Mouse (Mus musculus) forebrain, postnatal 0 days (tissue): Measurements from ENCODE around the gene Krtap13-1. TPM values are rescaled to one million over a fixed set of nuclear protein-coding genes. Genes with fewer than 3 reads are reported as not detected.
A peak's percentile ranks its signal among the peaks of the same experiment; 100 is the strongest.

Experiments
- ATAC-seq: fragments of 200-750 bp; cut with Nextera tagmentation; 2 replicates; pipeline ENCODE4 v1.8.0; 2017; ENCODE audit warnings: mild to moderate bottlenecking, moderate library complexity
- DNase-seq: peaks from one replicate; pipeline ENCODE4 v3.0.0-alpha.2; 2015
- H3K27ac ChIP-seq: fragments of 300-500 bp; sonication (generic); 2 replicates; pipeline ENCODE4 v1.5.1; 2014; ENCODE audit warnings: low read depth, mild to moderate bottlenecking, antibody characterized with exemption, low read length, moderate library complexity, mixed read lengths
- H3K27me3 ChIP-seq: fragments of 300-500 bp; sonication (generic); 2 replicates; pipeline ENCODE4 v1.6.1; 2014; ENCODE audit warnings: mild to moderate bottlenecking, low read length, mixed read lengths; ENCODE audit not compliant: insufficient read depth
- H3K36me3 ChIP-seq: fragments of 300-500 bp; sonication (generic); 2 replicates; pipeline ENCODE4 v1.6.1; 2014; ENCODE audit warnings: mild to moderate bottlenecking, moderate library complexity; ENCODE audit not compliant: insufficient read depth
- H3K4me1 ChIP-seq: fragments of 300-500 bp; sonication (generic); 2 replicates; pipeline ENCODE4 v1.6.1; 2014; ENCODE audit warnings: antibody characterized with exemption; ENCODE audit not compliant: insufficient read depth
- H3K4me2 ChIP-seq: fragments of 300-500 bp; sonication (generic); 2 replicates; pipeline ENCODE4 v1.6.1; 2014; ENCODE audit warnings: low read depth, mild to moderate bottlenecking, moderate library complexity
- H3K4me3 ChIP-seq: fragments of 300-500 bp; sonication (generic); 2 replicates; pipeline ENCODE4 v1.5.1; 2014; ENCODE audit warnings: low read depth, low read length, mixed read lengths
- H3K9ac ChIP-seq: fragments of 300-500 bp; sonication (generic); 2 replicates; pipeline ENCODE4 v1.6.1; 2014; ENCODE audit warnings: mild to moderate bottlenecking
- H3K9me3 ChIP-seq: fragments of 300-500 bp; sonication (generic); 2 replicates; pipeline ENCODE4 v1.6.1; 2016; ENCODE audit warnings: low read length
- CTCF ChIP-seq: sonication (generic); IDR thresholded peaks from 2 replicates; pipeline ENCODE4 v1.5.1; 2016; ENCODE audit warnings: antibody characterized with exemption, control low read depth, low read depth
- WGBS: fragments of 180-500 bp; shearing (Covaris S2); extraction: QIAGEN DNeasy Blood & Tissue Kit; methylation state at CpG from one replicate; pipeline ENCODE4 v1.1.7; 2014; 5-methylcytosine and 5-hydroxymethylcytosine counted together
- polyA plus RNA-seq: library from polyadenylated mRNA; unstranded; fragments of >200 nt; fragmentation: Nextera tagmentation; extraction: Ambion mirVana; gene quantifications from 2 replicates; pipeline ENCODE4 v1.2.1, GENCODE M21; 2015
- total RNA-seq: library from RNA; depleted of rRNA; stranded (reverse); fragments of >200 nt; gene quantifications from 2 replicates; pipeline ENCODE4 v1.2.3, GENCODE M21; 2014; rRNA removed

Krtap13-1 gene
- total RNA-seq, result not detected in 2 replicates
- not detected in 2 replicates for polyA plus RNA-seq

DNA sequence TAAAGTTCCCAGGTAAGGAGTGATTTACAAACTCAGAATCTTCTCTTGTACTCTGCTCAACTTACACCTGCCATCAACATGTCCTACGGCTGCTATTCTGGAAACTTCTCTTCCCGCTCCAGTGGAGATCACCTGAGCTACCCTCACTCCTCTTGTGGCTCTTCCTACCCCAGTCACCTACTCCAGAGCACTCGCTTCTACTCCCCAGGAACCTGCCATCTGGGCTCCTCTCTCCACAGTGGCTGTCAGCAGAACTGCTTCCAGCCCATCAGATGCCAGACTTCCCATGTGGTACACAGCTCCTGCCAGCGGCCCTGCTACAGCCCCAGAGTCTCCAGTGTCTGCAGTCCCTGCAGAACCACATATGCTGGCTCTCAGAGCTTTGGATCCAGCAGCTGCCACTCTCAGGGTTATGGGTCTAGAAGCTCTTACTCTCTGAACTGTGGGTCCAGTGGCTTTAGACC lies at the start of gene Krtap13-1:
Gene Krtap13-1, plus strand, starts transcription at position 51 of the 464 bp plus-strand sequence.
- Histone ChIP-seq H3K4me2 (no peak within 1 kb of the TSS), H3K36me3 (no peaks in the 10 kb centered on the region), H3K9ac (no peak within 1 kb of the TSS), H3K9me3 (no peaks in the 10 kb centered on the region), H3K27ac (no peak within 1 kb of the TSS), H3K4me3 (no peak within 1 kb of the TSS), H3K27me3 (no peaks in the 10 kb centered on the region), H3K4me1 (no peaks in the 10 kb centered on the region)
- DNase-seq (peak; percentile 37), ATAC-seq (peak; percentile 56; the same call in 1 of the 2 replicates)
- no peak for TF ChIP-seq CTCF
- 78% methylated on average over 4 of the region's 4 CpGs for WGBS

DNA sequence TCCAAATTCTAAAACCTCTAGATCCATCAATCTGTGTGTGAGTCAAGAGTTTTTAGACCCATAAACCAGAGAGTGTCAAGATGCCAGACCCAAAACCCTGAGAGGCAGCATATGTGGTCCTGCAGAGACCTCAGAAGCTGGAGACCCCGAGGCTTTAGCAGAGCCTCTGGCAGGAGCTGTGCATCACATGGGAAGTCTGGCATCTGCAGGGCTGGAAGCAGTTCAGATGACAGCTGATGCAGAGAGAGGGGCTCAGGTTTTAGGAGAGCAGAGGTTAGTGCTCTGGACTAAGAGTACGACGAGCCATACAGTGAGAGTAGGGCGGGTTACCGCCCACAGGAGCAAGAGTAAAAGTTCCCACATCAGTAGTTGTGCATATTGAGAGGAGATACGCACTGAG lies 49.6 kb upstream of the Krtap13-1 start:
- no peaks in the 10 kb centered on the region for H3K36me3 ChIP-seq
- WGBS, result 84% methylated on average over 6 of the region's 6 CpGs
- H3K9me3 ChIP-seq, result no peaks in the 10 kb centered on the region
- H3K27ac ChIP-seq, result no peak overlapping the region
- DNase-seq (no peak), ATAC-seq (no peak)
- no peak overlapping the region for H3K4me2 ChIP-seq
- TF ChIP-seq CTCF, result no peak
- no peaks in the 10 kb centered on the region for H3K4me1 ChIP-seq
- H3K4me3 ChIP-seq, result no peak overlapping the region
- no peak overlapping the region for H3K9ac ChIP-seq
- no peaks in the 10 kb centered on the region for H3K27me3 ChIP-seq

DNA sequence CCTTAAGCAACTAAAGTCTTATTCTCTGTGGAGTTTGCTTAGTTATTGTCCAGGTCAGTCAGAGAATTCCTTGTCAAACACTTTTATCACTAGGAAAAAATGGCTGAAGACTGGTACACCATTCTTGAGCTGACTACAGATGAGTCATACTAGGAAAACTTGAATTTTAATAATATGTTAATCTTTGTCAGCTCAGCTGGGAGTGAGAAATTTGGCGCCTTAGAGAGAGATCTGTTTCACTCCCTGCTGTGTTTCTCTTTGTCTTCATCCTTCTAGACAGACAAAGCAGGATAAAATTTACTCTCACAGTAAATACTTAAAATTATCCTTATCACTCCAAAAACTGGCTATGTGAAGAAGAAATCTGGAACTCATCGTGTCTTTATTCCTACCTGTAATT lies 47.4 kb upstream of the Krtap13-1 start:
- peak; percentile 91 for ATAC-seq
- WGBS, result 14% methylated on average over 2 of the region's 2 CpGs
- no peak overlapping the region for H3K4me3 ChIP-seq
- DNase-seq, result peak; percentile 59
- no peaks in the 10 kb centered on the region for H3K36me3 ChIP-seq
- no peak overlapping the region for H3K9ac ChIP-seq
- H3K4me2 ChIP-seq, result no peak overlapping the region
- no peaks in the 10 kb centered on the region for H3K27me3 ChIP-seq
- no peak for TF ChIP-seq CTCF
- no peaks in the 10 kb centered on the region for H3K4me1 ChIP-seq
- no peaks in the 10 kb centered on the region for H3K9me3 ChIP-seq
- H3K27ac ChIP-seq, result peak overlapping the region; percentile 51; the same call in 1 of the 2 replicates

DNA sequence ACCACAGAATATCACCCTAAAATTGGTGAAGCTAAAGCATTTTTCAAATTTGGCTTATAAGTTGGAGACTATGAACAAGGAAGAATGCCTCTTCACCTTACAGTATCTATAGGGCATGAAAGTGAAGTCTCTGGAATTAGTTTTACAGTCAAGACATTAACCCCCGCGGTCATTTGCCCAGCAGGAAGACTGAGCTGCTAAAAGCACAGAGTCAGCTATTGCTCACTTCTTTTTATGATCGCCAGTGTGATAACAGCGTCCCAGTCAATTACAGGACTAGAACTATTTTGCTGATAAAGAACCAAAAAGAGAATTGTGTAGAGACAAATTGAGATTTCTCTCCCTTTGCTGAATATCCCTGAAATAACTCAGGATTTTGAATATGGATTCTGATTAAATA lies 32.4 kb upstream of the Krtap13-1 start:
- no peak for DNase-seq
- no peaks in the 10 kb centered on the region for H3K9me3 ChIP-seq
- no peak overlapping the region for H3K9ac ChIP-seq

DNA sequence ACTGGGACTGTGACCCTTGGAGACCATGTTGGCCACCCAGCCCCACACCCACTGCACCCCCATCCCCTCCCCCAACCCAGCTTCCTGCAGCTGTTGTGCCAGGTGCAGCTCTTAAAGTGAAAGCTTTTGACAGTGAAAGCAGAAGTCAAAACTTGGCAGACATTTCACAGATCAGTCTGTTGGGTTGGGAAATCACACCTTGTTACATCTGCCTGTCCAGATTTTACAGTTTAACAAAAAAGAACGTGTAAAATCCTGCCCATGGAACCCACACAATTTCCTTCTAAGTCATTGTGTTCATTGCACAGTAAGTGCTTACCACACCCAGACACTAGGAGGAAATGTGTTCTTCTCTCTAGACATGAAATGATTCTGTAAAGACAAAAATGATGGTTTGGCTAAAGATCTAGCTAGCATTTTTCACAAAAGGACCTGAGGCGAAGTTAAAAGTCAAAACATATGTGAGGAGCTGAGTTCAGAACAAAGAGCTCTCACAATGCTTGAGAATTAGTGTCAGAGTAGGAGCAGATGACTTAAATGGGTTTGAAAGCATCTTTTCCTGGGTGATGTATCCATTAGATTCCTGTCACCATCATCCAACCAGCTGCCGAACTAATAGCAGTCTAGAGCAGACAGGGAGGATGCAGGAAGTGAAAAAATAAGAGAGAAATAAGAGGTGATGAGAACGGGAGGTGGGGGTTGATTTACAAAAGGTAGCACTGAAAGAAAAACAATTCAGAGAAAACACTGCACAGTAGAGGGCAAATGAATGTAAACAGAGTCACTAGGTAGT lies 27.4 kb upstream of the Krtap13-1 start:
- Histone ChIP-seq H3K9ac (no peak overlapping the region), H3K27ac (no peak overlapping the region), H3K9me3 (no peaks in the 10 kb centered on the region), H3K4me2 (no peak overlapping the region), H3K4me1 (no peaks in the 10 kb centered on the region), H3K27me3 (no peaks in the 10 kb centered on the region), H3K4me3 (no peak overlapping the region), H3K36me3 (no peaks in the 10 kb centered on the region)
- DNase-seq (peak; percentile 13), ATAC-seq (peak; percentile 81)
- TF ChIP-seq CTCF, result no peak
- WGBS, result 41% methylated on average over 4 of the region's 4 CpGs

More for the DNA sequence above, 32.4 kb upstream of the Krtap13-1 start:
- no peak for TF ChIP-seq CTCF
- no peak overlapping the region for H3K27ac ChIP-seq
- no peaks in the 10 kb centered on the region for H3K4me1 ChIP-seq
- H3K4me2 ChIP-seq, result no peak overlapping the region
- H3K27me3 ChIP-seq, result no peaks in the 10 kb centered on the region
- 87% methylated on average over 4 of the region's 4 CpGs for WGBS
- no peak for ATAC-seq
- no peaks in the 10 kb centered on the region for H3K36me3 ChIP-seq
- no peak overlapping the region for H3K4me3 ChIP-seq

DNA sequence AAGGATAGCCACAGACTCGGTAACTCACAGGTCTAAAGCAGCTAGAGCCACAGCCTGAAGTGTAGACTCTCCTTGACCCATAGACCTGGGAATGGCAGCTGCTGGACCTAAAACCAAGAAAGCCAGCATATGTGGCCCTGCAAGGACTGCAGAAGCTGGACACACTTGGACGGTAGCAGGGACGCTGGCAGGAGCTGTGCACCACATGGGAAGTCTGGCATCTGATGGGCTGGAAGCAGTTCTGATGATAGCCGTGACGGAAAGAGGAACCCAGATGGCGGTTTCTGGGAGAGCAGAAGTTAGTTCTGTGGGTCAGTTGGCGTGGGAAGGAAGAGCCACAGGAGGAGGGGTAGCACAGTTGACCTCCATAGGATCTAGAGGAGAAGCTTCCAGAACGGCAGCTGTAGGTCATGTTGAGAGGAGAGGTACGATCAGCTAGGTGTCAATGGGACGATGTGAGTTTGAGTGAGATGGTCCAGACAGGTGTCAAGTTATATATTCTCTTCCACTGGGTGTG lies 21.1 kb upstream of the Krtap13-1 start, which contains the start of gene 2310061N02Rik:
Gene 2310061N02Rik, minus strand, starts transcription at position 467 of the 517 bp plus-strand sequence.
- DNase-seq (no peak), ATAC-seq (no peak)
- WGBS, result 90% methylated on average over 10 of the region's 10 CpGs

DNA sequence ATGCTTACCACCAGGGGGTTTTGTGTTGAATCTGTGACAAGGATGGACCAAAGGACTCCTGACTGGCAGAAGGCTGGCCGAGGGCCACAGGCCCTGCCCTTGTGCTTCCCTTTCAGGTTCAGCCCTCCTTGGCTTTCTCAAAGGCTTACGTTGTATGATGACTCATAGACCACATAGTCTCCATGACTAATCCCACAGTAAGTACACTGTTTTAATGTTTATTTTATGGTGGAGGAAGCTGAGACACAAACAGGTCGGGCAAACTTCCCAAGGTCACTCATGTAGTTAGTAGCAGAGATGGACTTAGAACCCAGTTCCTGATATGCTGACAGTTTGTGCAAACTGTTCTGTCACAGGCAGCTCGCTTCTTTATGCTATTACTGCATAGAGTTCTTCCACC lies 17.9 kb upstream of the Krtap13-1 start:
- DNase-seq, result no peak
- ATAC-seq, result no peak
- WGBS, result 73% methylated on average over 4 of the region's 4 CpGs
- no peak overlapping the region for H3K27ac ChIP-seq
- H3K9ac ChIP-seq, result no peak overlapping the region
- H3K4me2 ChIP-seq, result no peak overlapping the region
- H3K4me1 ChIP-seq, result no peaks in the 10 kb centered on the region
- no peaks in the 10 kb centered on the region for H3K27me3 ChIP-seq
- no peak overlapping the region for H3K4me3 ChIP-seq
- TF ChIP-seq CTCF, result no peak
- H3K9me3 ChIP-seq, result no peaks in the 10 kb centered on the region
- no peaks in the 10 kb centered on the region for H3K36me3 ChIP-seq

More for the DNA sequence above, 21.1 kb upstream of the Krtap13-1 start, which contains the start of gene 2310061N02Rik:
- Histone ChIP-seq H3K9ac (no peak within 1 kb of the TSS), H3K4me3 (no peak within 1 kb of the TSS), H3K4me2 (no peak within 1 kb of the TSS), H3K27me3 (no peaks in the 10 kb centered on the region), H3K9me3 (no peaks in the 10 kb centered on the region), H3K4me1 (no peaks in the 10 kb centered on the region), H3K27ac (no peak within 1 kb of the TSS), H3K36me3 (no peaks in the 10 kb centered on the region)
- TF ChIP-seq CTCF, result no peak
